ENCODE assay signal across 23 mouse cellular contexts in genomic region chr6:100233061-100233460, GRCm38 (mm10). TPM values are rescaled to one million over a fixed set of nuclear protein-coding genes. Genes with fewer than 3 reads are reported as not detected.
DNase-seq lines count a peak whose midpoint lies in the region; ATAC-seq and TF ChIP-seq lines count a peak whose summit lies in the region.
"Had no signal": no experiment of that assay in that cellular context is flagged by ENCODE, and none has a peak within 500 bp of the region (broad histone marks: within the 10 kb centered on the region; RNA-seq: fewer than 3 reads in every experiment).

No protein-coding gene starts in this region.

- no peak for TF ChIP-seq POLR2A in liver, adult 2 months (IDR thresholded peaks at IDR 0.05; ENCODE audit: extremely low read depth, insufficient read depth, low read length)

- no peak for DNase-seq in hindbrain, embryonic 14.5 days (ENCODE audit: low spot score)
- DNase-seq in liver, adult 2 months (ENCODE audit: extremely low read depth, low read depth, low spot score): peak; percentile 76
- DNase-seq in ZHBTc4 (ENCODE audit: low read depth, low spot score): peak; percentile 65
- no peak for DNase-seq in spleen, adult 12 weeks (ENCODE audit: low spot score)
- no peak for DNase-seq in midbrain, embryonic 10.5 days (ENCODE audit: low spot score)
- DNase-seq: B cell, adult 2 months; cerebellum, adult 2 months; cerebellum, postnatal 36 days; embryo, embryonic 11 days; kidney, adult 8-10 months; kidney, postnatal 25 days; right cerebral cortex, postnatal 14 days; spleen, adult 18-20 months; thymus, postnatal 14 days had no signal

- 0 out of 2 replicates have a peak, but pooled peaks have one; percentile 8 for ATAC-seq in hindbrain, embryonic 12.5 days (ENCODE audit: low FRiP score)
- ATAC-seq in hindbrain, embryonic 14.5 days (ENCODE audit: low FRiP score): no peak
- no peak for ATAC-seq in liver, embryonic 12.5 days
- peak; percentile 60 for ATAC-seq in intestine, embryonic 16.5 days

- no peaks in the 10 kb centered on the region for H3K27me3 ChIP-seq in hindbrain, embryonic 12.5 days
- no peaks in the 10 kb centered on the region for H3K27me3 ChIP-seq in hindbrain, embryonic 14.5 days (ENCODE audit: control insufficient read depth, insufficient read depth, low read length)
- no peaks in the 10 kb centered on the region for H3K27me3 ChIP-seq in liver, adult 2 months (ENCODE audit: control insufficient read depth, insufficient read depth, low read length)
- H3K27me3 ChIP-seq in liver, embryonic 12.5 days (replicated peaks): no peaks in the 10 kb centered on the region
- H3K27me3 ChIP-seq in intestine, embryonic 16.5 days (replicated peaks; ENCODE audit: control insufficient read depth, insufficient read depth, low read length): no peaks in the 10 kb centered on the region
- H3K27me3 ChIP-seq in midbrain, embryonic 10.5 days (ENCODE audit: low read depth, poor library complexity, severe bottlenecking): no peaks in the 10 kb centered on the region
- H3K27me3 ChIP-seq: CH12.LX; embryonic facial prominence, embryonic 13.5 days had no signal

- H3K9me3 ChIP-seq in hindbrain, embryonic 12.5 days (replicated peaks): no peaks in the 10 kb centered on the region
- H3K9me3 ChIP-seq in hindbrain, embryonic 14.5 days (ENCODE audit: control insufficient read depth, low read length): no peaks in the 10 kb centered on the region
- H3K9me3 ChIP-seq in liver, embryonic 12.5 days (replicated peaks): no peaks in the 10 kb centered on the region
- H3K9me3 ChIP-seq in intestine, embryonic 16.5 days (ENCODE audit: control insufficient read depth, low read length): no peaks in the 10 kb centered on the region
- no peaks in the 10 kb centered on the region for H3K9me3 ChIP-seq in midbrain, embryonic 10.5 days (replicated peaks)
- H3K9me3 ChIP-seq: embryonic facial prominence, embryonic 13.5 days; heart, embryonic 10.5 days had no signal

- H3K4me1 ChIP-seq in hindbrain, embryonic 12.5 days: peaks cover 17% of the 10 kb centered on the region
- peaks cover 21% of the 10 kb centered on the region for H3K4me1 ChIP-seq in hindbrain, embryonic 14.5 days (replicated peaks; ENCODE audit: control insufficient read depth, insufficient read depth, low read length)
- H3K4me1 ChIP-seq in liver, adult 2 months (ENCODE audit: control insufficient read depth, insufficient read depth, low read length): peaks cover 13% of the 10 kb centered on the region; the same call in 1 of the 2 replicates
- peaks cover 43% of the 10 kb centered on the region for H3K4me1 ChIP-seq in liver, embryonic 12.5 days
- H3K4me1 ChIP-seq in intestine, embryonic 16.5 days (ENCODE audit: control insufficient read depth, insufficient read depth, low read length): peaks cover 11% of the 10 kb centered on the region; the same call in 1 of the 2 replicates
- peaks cover 18% of the 10 kb centered on the region for H3K4me1 ChIP-seq in midbrain, embryonic 10.5 days

- no peak overlapping the region for H3K4me2 ChIP-seq in hindbrain, embryonic 12.5 days (replicated peaks)
- no peak overlapping the region for H3K4me2 ChIP-seq in hindbrain, embryonic 14.5 days (replicated peaks)
- H3K4me2 ChIP-seq in liver, embryonic 12.5 days: no peak overlapping the region
- H3K4me2 ChIP-seq in intestine, embryonic 16.5 days (ENCODE audit: low read depth, low read length): no peak overlapping the region
- H3K4me2 ChIP-seq: embryonic facial prominence, embryonic 13.5 days; midbrain, embryonic 11.5 days had no signal

- no peak for TF ChIP-seq CTCF in liver, adult 2 months (IDR thresholded peaks at IDR 0.05; ENCODE audit: low read depth, low read length)

- no peaks in the 10 kb centered on the region for H3K36me3 ChIP-seq in hindbrain, embryonic 12.5 days
- no peaks in the 10 kb centered on the region for H3K36me3 ChIP-seq in hindbrain, embryonic 14.5 days (replicated peaks; ENCODE audit: control insufficient read depth, insufficient read depth)
- peaks cover 4% of the 10 kb centered on the region; the same call in 1 of the 2 replicates for H3K36me3 ChIP-seq in liver, adult 2 months (ENCODE audit: control insufficient read depth, insufficient read depth, low read length)
- H3K36me3 ChIP-seq in liver, embryonic 12.5 days: peaks cover 9% of the 10 kb centered on the region
- H3K36me3 ChIP-seq in intestine, embryonic 16.5 days (ENCODE audit: control insufficient read depth, insufficient read depth, low read length): no peaks in the 10 kb centered on the region
- H3K36me3 ChIP-seq in midbrain, embryonic 10.5 days: peaks cover 10% of the 10 kb centered on the region

- WGBS in hindbrain, embryonic 12.5 days: 46% methylated on average over 4 of the region's 4 CpGs
- WGBS in hindbrain, embryonic 14.5 days: 29% methylated on average over 4 of the region's 4 CpGs
- 14% methylated on average over 4 of the region's 4 CpGs for WGBS in liver, adult 2 months
- WGBS in liver, embryonic 12.5 days (ENCODE audit: insufficient replicate concordance): 75% methylated on average over 4 of the region's 4 CpGs
- 55% methylated on average over 4 of the region's 4 CpGs for WGBS in intestine, embryonic 16.5 days
- 66% methylated on average over 4 of the region's 4 CpGs for WGBS in midbrain, embryonic 10.5 days

- H3K27ac ChIP-seq in hindbrain, embryonic 12.5 days: no peak overlapping the region
- no peak overlapping the region for H3K27ac ChIP-seq in hindbrain, embryonic 14.5 days
- no peak overlapping the region for H3K27ac ChIP-seq in liver, adult 2 months (replicated peaks; ENCODE audit: insufficient read depth, low read depth, low read length)
- H3K27ac ChIP-seq in liver, embryonic 12.5 days: no peak overlapping the region
- no peak overlapping the region for H3K27ac ChIP-seq in intestine, embryonic 16.5 days (ENCODE audit: low read length)
- H3K27ac ChIP-seq in midbrain, embryonic 10.5 days (replicated peaks): no peak overlapping the region
- H3K27ac ChIP-seq: embryonic facial prominence, embryonic 13.5 days; heart, embryonic 10.5 days; hindbrain, postnatal 0 days; liver, embryonic 14.5 days had no signal

- peaks cover 13% of the 10 kb centered on the region; the same call in 1 of the 2 replicates for H3K79me2 ChIP-seq in liver, adult 2 months (ENCODE audit: control insufficient read depth, insufficient read depth, low read length)

- no peak overlapping the region for H3K4me3 ChIP-seq in hindbrain, embryonic 12.5 days
- H3K4me3 ChIP-seq in hindbrain, embryonic 14.5 days (replicated peaks; ENCODE audit: low read length): no peak overlapping the region
- H3K4me3 ChIP-seq in liver, adult 2 months (ENCODE audit: insufficient read depth, low read depth, low read length): no peak overlapping the region
- H3K4me3 ChIP-seq in liver, embryonic 12.5 days: no peak overlapping the region
- no peak overlapping the region for H3K4me3 ChIP-seq in intestine, embryonic 16.5 days (ENCODE audit: low read length)
- no peak overlapping the region for H3K4me3 ChIP-seq in midbrain, embryonic 10.5 days
- H3K4me3 ChIP-seq: embryonic facial prominence, embryonic 13.5 days; heart, embryonic 10.5 days had no signal

- no peak overlapping the region for H3K9ac ChIP-seq in hindbrain, embryonic 12.5 days
- no peak overlapping the region for H3K9ac ChIP-seq in hindbrain, embryonic 14.5 days
- H3K9ac ChIP-seq in liver, adult 2 months (ENCODE audit: low read depth, low read length): no peak overlapping the region
- H3K9ac ChIP-seq in liver, embryonic 12.5 days: no peak overlapping the region
- H3K9ac ChIP-seq in intestine, embryonic 16.5 days (ENCODE audit: low read depth, low read length): no peak overlapping the region
- H3K9ac ChIP-seq: embryonic facial prominence, embryonic 13.5 days; liver, embryonic 14.5 days had no signal

RNA-seq across cellular contexts. Expression of gene Rybp, which starts 54.2 kb away (rescaled TPM):
- 18.4 and 21.0 TPM in 2 replicates for polyA plus RNA-seq in hindbrain, embryonic 12.5 days (2016; fragmentation: Nextera tagmentation; extraction: Ambion mirVana)
- polyA plus RNA-seq in hindbrain, embryonic 14.5 days (2014; fragmentation: Nextera tagmentation; extraction: Ambion mirVana): 14.5 and 15.5 TPM in 2 replicates
- total RNA-seq in liver, adult 2 months (2014; rRNA removed): 6.7 and 8.2 TPM in 2 replicates
- 5.6 and 6.7 TPM in 2 replicates for polyA plus RNA-seq in liver, adult 2 months (2012; rRNA removed)
- polyA plus RNA-seq in liver, embryonic 12.5 days (2016; fragmentation: Nextera tagmentation; extraction: Ambion mirVana): 9.8 and 10.0 TPM in 2 replicates
- polyA plus RNA-seq in intestine, embryonic 16.5 days (2015; fragmentation: Nextera tagmentation; extraction: Ambion mirVana): 6.0 and 10.1 TPM in 2 replicates
- 11.1 and 11.2 TPM in 2 replicates for polyA plus RNA-seq in midbrain, embryonic 10.5 days (2016; fragmentation: Nextera tagmentation; extraction: Ambion mirVana)

Comparison
In these comparisons a context has a peak if more than half of its experiments do, and no peak if none do; other contexts are left out.
1. ATAC-seq: peak in hindbrain, embryonic 12.5 days (single experiment) and intestine, embryonic 16.5 days (single experiment); none in hindbrain, embryonic 14.5 days (single experiment) and liver, embryonic 12.5 days (single experiment).
2. DNase-seq: peak in liver, adult 2 months (single experiment) and ZHBTc4 (single experiment); none in hindbrain, embryonic 14.5 days (single experiment), spleen, adult 12 weeks (single experiment) and midbrain, embryonic 10.5 days (single experiment).